Mouse (Mus musculus) bone marrow, adult 2 months (tissue): ENCODE data around the gene Tespa1.

Source experiments
- CTCF ChIP-seq: fragments of 200-500 bp; IDR thresholded peaks from 2 replicates; pipeline ENCODE4 v1.5.1; 2011; ENCODE audit warnings: low read length, control low read depth; ENCODE audit not compliant: control insufficient read depth, insufficient read depth
- POLR2A ChIP-seq: fragments of 200-500 bp; IDR thresholded peaks from 2 replicates; pipeline ENCODE4 v1.6.1; 2011; ENCODE audit warnings: low read depth, mild to moderate bottlenecking, control low read depth, low read length, borderline replicate concordance; ENCODE audit not compliant: control insufficient read depth

GRCm38 (mm10) chr10:130315846-130316245 is 6.8 kb upstream of the Tespa1 start:
- TF ChIP-seq CTCF: no peak
- TF ChIP-seq POLR2A: no peak
